Mouse (Mus musculus) megakaryocyte, embryonic 14.5 days (primary cell): ENCODE measurements at regions not wholly inside any gene's neighbourhood (a gene's known extent, or its start where the extent isn't known, plus 50 kb on each side); places are given as distances from the start of the nearest gene placed in this dataset.

Experiments
- FLI1 ChIP-seq: IDR thresholded peaks from 2 replicates; pipeline ENCODE4 v1.6.1; 2012; ENCODE audit warnings: low read length, inconsistent platforms, mixed read lengths
- GATA1 ChIP-seq: IDR thresholded peaks from 3 replicates; pipeline ENCODE4 v1.6.1; 2012; ENCODE audit warnings: mixed read lengths, low read length, inconsistent platforms, borderline replicate concordance

DNA sequence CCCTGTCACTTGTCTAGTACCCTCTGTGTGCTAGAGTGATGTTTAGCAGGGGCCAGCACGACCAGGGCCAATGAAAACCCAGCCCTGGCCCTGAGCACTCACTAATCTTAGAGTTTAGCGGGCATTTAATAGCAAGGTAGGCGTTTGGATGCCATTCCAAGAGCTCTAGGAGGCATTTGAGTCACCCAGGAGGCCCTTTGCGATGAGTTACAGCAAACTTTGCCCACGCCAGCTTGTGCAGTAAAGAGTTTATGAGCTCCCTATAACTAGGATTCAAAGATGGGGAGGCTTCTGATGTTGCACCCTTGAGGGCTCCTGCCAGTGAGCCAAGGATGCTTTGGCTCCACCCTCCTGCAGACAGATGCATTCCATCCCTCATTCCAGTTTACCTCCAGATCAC lies 150.8 kb downstream of the Plpp3 start:
- TF ChIP-seq GATA1 (no peak), FLI1 (no peak)
